33 mouse cellular contexts compared by ENCODE assay signal in the genomic region with DNA sequence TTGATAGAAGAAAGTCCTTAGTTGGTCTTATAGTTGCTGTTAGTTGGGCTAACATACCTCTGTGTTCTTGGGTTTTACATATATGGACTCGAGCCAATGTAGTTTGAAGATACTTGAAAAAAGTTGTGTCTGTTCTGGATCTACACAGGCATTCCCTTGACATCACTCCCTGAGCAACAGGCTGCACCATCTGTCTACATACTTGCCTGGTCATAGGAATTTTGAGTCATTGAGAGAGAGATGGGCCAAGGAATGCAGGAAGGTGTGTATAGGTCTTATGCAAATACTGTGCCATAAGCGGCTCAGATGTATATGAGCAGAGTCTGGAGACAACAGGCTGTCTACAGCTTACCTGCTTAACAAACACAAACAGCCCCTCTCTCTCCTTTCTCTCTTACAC.
"Had no signal": no experiment of that assay in that cellular context is flagged by ENCODE, and none has a peak within 500 bp of the region (broad histone marks: within the 10 kb centered on the region; RNA-seq: fewer than 3 reads in every experiment).

No protein-coding gene starts in this region.

- H3K27me3 ChIP-seq: limb, embryonic 12.5 days; limb, embryonic 13.5 days; limb, embryonic 15.5 days; liver, embryonic 12.5 days; liver, embryonic 13.5 days; liver, embryonic 15.5 days; lung, embryonic 15.5 days; midbrain, embryonic 12.5 days; midbrain, embryonic 13.5 days; midbrain, embryonic 15.5 days; neural tube, embryonic 12.5 days; neural tube, embryonic 13.5 days had no signal

- H3K36me3 ChIP-seq: limb, embryonic 10.5 days; limb, embryonic 12.5 days; limb, embryonic 13.5 days; limb, embryonic 15.5 days; liver, embryonic 12.5 days; liver, embryonic 13.5 days; liver, embryonic 15.5 days; lung, embryonic 15.5 days; midbrain, embryonic 10.5 days; midbrain, embryonic 12.5 days; midbrain, embryonic 13.5 days; midbrain, embryonic 15.5 days; neural tube, embryonic 12.5 days; neural tube, embryonic 13.5 days had no signal

- H3K9me3 ChIP-seq: limb, embryonic 10.5 days; limb, embryonic 13.5 days; limb, embryonic 15.5 days; liver, embryonic 12.5 days; liver, embryonic 13.5 days; liver, embryonic 15.5 days; lung, embryonic 15.5 days; midbrain, embryonic 10.5 days; midbrain, embryonic 12.5 days; midbrain, embryonic 13.5 days; midbrain, embryonic 15.5 days; neural tube, embryonic 12.5 days; neural tube, embryonic 13.5 days had no signal

- H3K27ac ChIP-seq: limb, embryonic 10.5 days; limb, embryonic 12.5 days; limb, embryonic 13.5 days; limb, embryonic 15.5 days; liver, embryonic 12.5 days; liver, embryonic 13.5 days; liver, embryonic 14.5 days; liver, embryonic 15.5 days; lung, embryonic 15.5 days; macrophage; midbrain, embryonic 10.5 days; midbrain, embryonic 12.5 days; midbrain, embryonic 13.5 days; midbrain, embryonic 15.5 days; neural tube, embryonic 12.5 days; neural tube, embryonic 13.5 days had no signal

- H3K4me1 ChIP-seq: liver, embryonic 12.5 days; liver, embryonic 13.5 days; liver, embryonic 15.5 days; lung, embryonic 15.5 days; megakaryocyte, embryonic 14.5 days; midbrain, embryonic 12.5 days; midbrain, embryonic 13.5 days; midbrain, embryonic 15.5 days; neural tube, embryonic 12.5 days; neural tube, embryonic 13.5 days had no signal

- H3K9ac ChIP-seq: limb, embryonic 12.5 days; limb, embryonic 13.5 days; limb, embryonic 15.5 days; liver, embryonic 12.5 days; liver, embryonic 13.5 days; liver, embryonic 14.5 days; liver, embryonic 15.5 days; liver, postnatal 0 days; lung, embryonic 14.5 days; lung, embryonic 15.5 days; midbrain, embryonic 12.5 days; midbrain, embryonic 13.5 days; midbrain, embryonic 15.5 days; neural tube, embryonic 12.5 days; neural tube, embryonic 13.5 days had no signal

- DNase-seq: left cerebral cortex, postnatal 4 days; liver; liver, embryonic 13.5 days; liver, postnatal 0 days; lung, adult 18-20 months; lung, adult 2 months; lung, embryonic 14.5 days; lung, postnatal 10 days; lung, postnatal 14 days; lung, postnatal 36 days; lung, postnatal 4 days; midbrain, embryonic 14.5 days had no signal

- H3K4me2 ChIP-seq: limb, embryonic 12.5 days; limb, embryonic 13.5 days; limb, embryonic 15.5 days; liver, embryonic 11.5 days; liver, embryonic 12.5 days; liver, embryonic 13.5 days; liver, embryonic 15.5 days; lung, embryonic 14.5 days; lung, embryonic 15.5 days; midbrain, embryonic 11.5 days; midbrain, embryonic 12.5 days; midbrain, embryonic 13.5 days; midbrain, embryonic 15.5 days; neural tube, embryonic 12.5 days; neural tube, embryonic 13.5 days had no signal

- ATAC-seq: liver, embryonic 12.5 days; liver, postnatal 0 days; lung, postnatal 0 days; midbrain, embryonic 13.5 days; midbrain, embryonic 15.5 days; midbrain, embryonic 16.5 days had no signal

- H3K4me3 ChIP-seq: limb, embryonic 10.5 days; limb, embryonic 12.5 days; limb, embryonic 13.5 days; limb, embryonic 15.5 days; liver, embryonic 12.5 days; liver, embryonic 13.5 days; liver, embryonic 15.5 days; lung, embryonic 15.5 days; megakaryocyte, embryonic 14.5 days; midbrain, embryonic 10.5 days; midbrain, embryonic 12.5 days; midbrain, embryonic 13.5 days; midbrain, embryonic 15.5 days; myocyte; neural tube, embryonic 12.5 days; neural tube, embryonic 13.5 days had no signal
